Mouse (Mus musculus) heart, postnatal 36 days (tissue): Measurements from ENCODE around the gene F930015N05Rik. TPM values are rescaled to one million over a fixed set of nuclear protein-coding genes. Genes with fewer than 3 reads are reported as not detected.

ENCODE experiments used
- DNase-seq, 2 experiments: peaks; one replicate each; pipeline ENCODE4 v3.0.0; 2021 to 2022
- intact Hi-C: fragments of 180-260 bp; cut with DNase I; formaldehyde crosslinking; loops from one replicate; pipeline ENCODE4 v1.15.1; 2025
- total RNA-seq, 2 experiments: library from RNA; stranded (reverse); gene quantifications; 2 replicates each; pipeline ENCODE4 v1.2.3; 2021

The F930015N05Rik gene
- total RNA-seq, 2 experiments from 2014 or later = 0.35 TPM; not detected in 1

- intact Hi-C loops = no loop called here
Observed at GRCm38 (mm10) chr11:64396331-64396881, 40.0 kb downstream of the F930015N05Rik start.

GRCm38 (mm10) chr11:64386333-64386732 lies 50.1 kb downstream of the F930015N05Rik start:
- DNase-seq = no peak
- intact Hi-C loops = no loop called here

More at GRCm38 (mm10) chr11:64396331-64396881, 40.0 kb downstream of the F930015N05Rik start:
- DNase-seq = peak in 1 of 2 experiments; percentile 5

Other genes starting within 250 kb of the F930015N05Rik start
- under 1 TPM; 0.36 to 0.43 TPM for gene Hs3st3a1, start 1.3 kb downstream of the F930015N05Rik start, total RNA-seq